Mouse (Mus musculus): ENCODE measurements around the gene Mcm10. TPM values are rescaled to one million over a fixed set of nuclear protein-coding genes. Genes with fewer than 3 reads are reported as not detected.

Mcm10 gene
- polyA plus RNA-seq, 1 experiment: not detected

DNA sequence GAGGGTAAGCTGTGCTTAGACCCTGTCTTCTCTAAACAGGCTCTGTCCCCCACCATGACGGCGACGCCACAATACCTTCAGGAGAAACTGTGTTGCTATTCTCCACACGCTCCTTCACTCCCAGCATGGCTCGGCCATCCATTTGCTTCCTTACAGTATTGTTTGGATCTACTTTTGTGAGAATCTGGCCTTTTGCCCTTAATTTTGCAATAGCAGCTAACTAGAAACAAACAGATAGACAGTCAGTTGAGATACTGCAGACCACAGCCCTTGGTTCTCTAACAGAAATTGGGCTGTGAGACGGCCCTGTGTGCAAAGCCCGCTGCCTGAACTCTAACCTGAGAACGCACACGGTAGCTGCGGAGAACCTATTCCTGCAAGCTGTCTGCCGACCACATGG is 16.9 kb downstream of the Mcm10 start:
- no peak overlapping the region for H3K4me3 ChIP-seq (ENCODE audit: insufficient read depth, low read depth, low read length)
- no peaks in the 10 kb centered on the region for H3K4me1 ChIP-seq (ENCODE audit: control insufficient read depth, insufficient read depth, low read length)
- H3K27ac ChIP-seq (ENCODE audit: insufficient read depth, low read depth, low read length): no peak overlapping the region
- 94% methylated on average over 11 of the region's 11 CpGs for WGBS
- TF ChIP-seq POLR2A (IDR thresholded peaks at IDR 0.05; ENCODE audit: insufficient read depth, low read depth, low read length): no peak
- TF ChIP-seq CTCF (IDR thresholded peaks at IDR 0.05; ENCODE audit: insufficient read depth, low read depth, low read length): no peak

DNA sequence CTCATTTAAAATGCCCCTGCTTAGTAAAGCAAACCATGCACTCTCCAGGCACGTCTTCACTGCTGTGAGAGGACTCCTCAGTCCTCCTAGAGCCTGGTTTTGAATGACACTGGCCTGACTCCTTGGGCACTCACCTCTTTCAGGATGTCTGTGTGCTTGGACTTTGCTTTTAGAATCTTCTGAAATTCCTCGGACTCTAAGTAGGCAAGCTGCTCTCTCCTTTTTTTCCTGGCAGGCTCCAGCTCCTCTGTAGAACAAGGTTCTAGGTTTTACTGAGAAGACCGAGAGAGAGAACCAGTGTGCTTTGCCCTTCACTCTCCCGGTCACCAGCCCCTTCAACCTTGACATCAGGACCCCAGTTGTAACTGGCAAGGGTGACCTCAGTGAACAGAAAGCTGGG is 18.2 kb downstream of the Mcm10 start:
- Histone ChIP-seq H3K4me1 (ENCODE audit: control insufficient read depth, insufficient read depth, low read length) (no peaks in the 10 kb centered on the region), H3K27ac (ENCODE audit: insufficient read depth, low read depth, low read length) (no peak overlapping the region), H3K4me3 (ENCODE audit: insufficient read depth, low read depth, low read length) (no peak overlapping the region)
- WGBS: 92% methylated on average over 4 of the region's 4 CpGs
- TF ChIP-seq CTCF (IDR thresholded peaks at IDR 0.05; ENCODE audit: insufficient read depth, low read depth, low read length) (no peak), POLR2A (IDR thresholded peaks at IDR 0.05; ENCODE audit: insufficient read depth, low read depth, low read length) (no peak)

DNA sequence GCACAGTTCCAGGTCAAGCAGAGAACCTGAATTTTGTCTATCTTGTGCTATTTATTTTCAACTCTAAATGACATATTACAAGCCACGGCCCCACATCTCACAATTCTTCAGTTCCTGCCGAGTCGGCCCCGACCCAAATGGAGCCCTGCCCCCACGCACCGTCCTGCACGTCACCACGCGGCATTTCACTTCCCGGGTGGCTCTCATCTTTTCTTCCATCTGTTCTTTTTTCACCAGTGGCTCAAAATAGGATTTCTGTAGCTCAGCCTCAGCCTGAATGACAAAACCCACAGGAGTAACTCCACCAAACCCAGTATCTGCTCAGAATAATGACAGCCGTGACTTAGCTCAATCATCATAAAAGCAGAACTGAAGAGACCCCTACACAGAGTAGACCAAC is 19.0 kb downstream of the Mcm10 start:
- H3K27ac ChIP-seq (ENCODE audit: insufficient read depth, low read depth, low read length): no peak overlapping the region

DNA sequence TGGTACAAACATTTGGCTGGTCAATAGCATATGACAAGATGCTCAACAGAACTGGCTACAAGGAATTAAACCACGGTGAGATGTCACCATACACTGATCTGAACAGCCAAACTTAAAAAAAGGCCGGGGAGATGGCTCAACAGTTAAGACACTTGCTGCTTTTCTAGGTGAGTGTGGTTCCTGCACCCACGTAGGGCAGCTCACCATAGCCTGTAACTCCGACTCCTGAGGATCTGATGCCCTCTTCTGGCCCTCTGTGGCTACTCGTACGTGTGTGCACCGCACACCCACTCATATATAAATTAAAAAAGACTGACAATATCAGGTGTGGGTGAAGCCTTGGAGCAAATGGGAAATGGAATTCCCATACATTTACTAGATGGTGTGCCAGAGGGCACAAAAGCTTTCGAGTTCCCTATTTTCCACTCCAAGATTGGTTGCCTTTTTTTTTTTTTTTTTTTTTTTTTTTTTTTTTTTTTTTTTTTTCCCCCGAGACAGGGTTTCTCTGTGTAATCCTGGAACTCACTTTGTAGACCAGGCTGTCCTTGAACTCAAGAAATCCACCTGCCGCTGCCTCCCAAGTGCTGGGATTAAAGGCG is 23.7 kb downstream of the Mcm10 start:
- no peak for TF ChIP-seq CTCF (IDR thresholded peaks at IDR 0.05; ENCODE audit: insufficient read depth, low read depth, low read length)
- TF ChIP-seq POLR2A (IDR thresholded peaks at IDR 0.05; ENCODE audit: insufficient read depth, low read depth, low read length): no peak
- Histone ChIP-seq H3K4me1 (ENCODE audit: control insufficient read depth, insufficient read depth, low read length) (no peaks in the 10 kb centered on the region), H3K4me3 (ENCODE audit: insufficient read depth, low read depth, low read length) (no peak overlapping the region), H3K27ac (ENCODE audit: insufficient read depth, low read depth, low read length) (no peak overlapping the region)
- 87% methylated on average over 11 of the region's 11 CpGs for WGBS

More for the DNA sequence above, 19.0 kb downstream of the Mcm10 start:
- TF ChIP-seq POLR2A (IDR thresholded peaks at IDR 0.05; ENCODE audit: insufficient read depth, low read depth, low read length) (no peak), CTCF (IDR thresholded peaks at IDR 0.05; ENCODE audit: insufficient read depth, low read depth, low read length) (no peak)
- Histone ChIP-seq H3K4me1 (ENCODE audit: control insufficient read depth, insufficient read depth, low read length) (no peaks in the 10 kb centered on the region), H3K4me3 (ENCODE audit: insufficient read depth, low read depth, low read length) (no peak overlapping the region)
- WGBS: 94% methylated on average over 11 of the region's 11 CpGs

DNA sequence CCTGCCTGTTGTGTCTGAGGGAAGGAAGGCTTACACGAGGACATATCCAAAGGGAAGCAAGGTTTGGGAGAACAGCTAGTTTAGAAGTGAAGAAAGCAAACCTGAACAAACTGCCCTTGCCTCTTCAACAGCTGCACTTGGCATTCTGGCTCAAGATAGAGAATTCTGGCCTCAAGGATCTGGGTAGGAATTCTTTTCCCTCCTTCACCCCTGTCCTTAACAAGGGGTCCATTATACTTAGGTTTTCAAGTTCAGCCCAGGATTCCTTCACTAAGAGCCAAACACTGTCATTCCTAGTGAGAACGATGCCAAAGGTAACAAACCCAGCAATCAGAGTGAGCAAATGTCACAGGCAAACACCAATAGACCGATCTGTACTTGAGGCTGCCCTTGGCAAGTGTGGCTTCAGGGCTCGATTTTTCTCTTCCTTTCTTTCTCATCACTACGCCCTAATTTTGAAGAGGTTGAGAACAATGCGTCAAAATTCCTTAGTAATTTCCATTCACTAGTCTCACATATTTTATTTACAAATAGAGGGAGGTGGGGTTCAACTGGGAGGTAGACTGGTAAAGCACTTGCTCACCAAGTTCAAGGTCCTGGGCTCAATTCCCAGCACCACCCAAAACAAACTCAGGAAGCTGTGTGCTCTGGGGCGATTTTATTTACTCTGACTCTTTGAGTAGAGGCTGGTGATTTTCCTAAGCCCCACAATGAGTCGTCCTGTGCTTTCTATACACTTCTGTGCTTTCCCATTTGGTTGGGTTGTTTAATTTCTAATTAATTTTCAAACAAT is 25.0 kb downstream of the Mcm10 start:
- TF ChIP-seq POLR2A (IDR thresholded peaks at IDR 0.05; ENCODE audit: insufficient read depth, low read depth, low read length): no peak
- no peak for TF ChIP-seq CTCF (IDR thresholded peaks at IDR 0.05; ENCODE audit: insufficient read depth, low read depth, low read length)

DNA sequence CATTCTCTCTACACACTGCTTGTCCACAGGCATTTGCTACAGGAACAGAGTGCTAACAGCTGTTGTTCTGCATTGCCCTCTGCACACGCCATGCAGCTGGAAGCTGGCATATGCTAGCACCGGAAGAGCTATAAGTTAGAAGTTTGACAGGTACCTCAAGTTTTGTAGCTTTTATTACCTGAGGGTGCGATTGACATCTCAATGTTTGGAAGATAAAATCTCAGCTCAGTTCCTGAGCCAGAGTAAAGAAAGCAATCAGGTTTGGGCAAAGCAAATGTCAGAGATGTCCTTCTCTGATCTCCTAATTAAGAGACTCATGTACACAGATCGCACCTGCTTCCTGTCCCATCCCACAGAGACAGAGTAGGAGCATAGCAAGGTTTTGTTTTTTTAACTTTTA is 25.8 kb downstream of the Mcm10 start:
- WGBS: 95% methylated on average over 4 of the region's 4 CpGs
- no peaks in the 10 kb centered on the region for H3K4me1 ChIP-seq (ENCODE audit: control insufficient read depth, insufficient read depth, low read length)
- H3K27ac ChIP-seq (ENCODE audit: insufficient read depth, low read depth, low read length): no peak overlapping the region
- TF ChIP-seq CTCF (IDR thresholded peaks at IDR 0.05; ENCODE audit: insufficient read depth, low read depth, low read length): no peak
- no peak for TF ChIP-seq POLR2A (IDR thresholded peaks at IDR 0.05; ENCODE audit: insufficient read depth, low read depth, low read length)
- no peak overlapping the region for H3K4me3 ChIP-seq (ENCODE audit: insufficient read depth, low read depth, low read length)

More for the DNA sequence above, 25.0 kb downstream of the Mcm10 start:
- no peaks in the 10 kb centered on the region for H3K4me1 ChIP-seq (ENCODE audit: control insufficient read depth, insufficient read depth, low read length)
- 66% methylated on average over 8 of the region's 8 CpGs for WGBS
- H3K27ac ChIP-seq (ENCODE audit: insufficient read depth, low read depth, low read length): no peak overlapping the region
- H3K4me3 ChIP-seq (ENCODE audit: insufficient read depth, low read depth, low read length): no peak overlapping the region

DNA sequence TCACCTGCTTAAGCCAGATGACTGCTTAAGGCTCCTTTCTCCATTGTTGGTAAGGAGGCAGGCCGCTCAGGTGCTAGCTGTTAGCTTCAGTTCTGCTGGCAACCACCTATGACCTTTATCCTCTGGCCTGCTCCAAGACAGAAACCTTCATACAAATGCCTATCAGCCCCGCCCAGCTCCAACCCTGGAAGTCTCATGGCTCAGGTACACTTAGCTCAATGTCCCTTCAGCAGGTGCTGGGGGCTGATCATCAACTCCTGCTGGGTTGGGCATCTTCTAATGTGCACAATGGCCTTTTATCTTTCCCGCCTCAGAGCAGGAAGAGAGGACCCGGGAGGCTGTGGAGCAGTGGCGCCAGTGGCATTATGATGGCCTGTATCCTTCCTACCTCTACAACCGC is 27.6 kb downstream of the Mcm10 start:
- TF ChIP-seq POLR2A (IDR thresholded peaks at IDR 0.05; ENCODE audit: insufficient read depth, low read depth, low read length): no peak
- TF ChIP-seq CTCF (IDR thresholded peaks at IDR 0.05; ENCODE audit: insufficient read depth, low read depth, low read length): no peak
- H3K4me1 ChIP-seq (ENCODE audit: control insufficient read depth, insufficient read depth, low read length): no peaks in the 10 kb centered on the region
- WGBS: 82% methylated on average over 6 of the region's 6 CpGs
- no peak overlapping the region for H3K4me3 ChIP-seq (ENCODE audit: insufficient read depth, low read depth, low read length)
- H3K27ac ChIP-seq (ENCODE audit: insufficient read depth, low read depth, low read length): no peak overlapping the region

DNA sequence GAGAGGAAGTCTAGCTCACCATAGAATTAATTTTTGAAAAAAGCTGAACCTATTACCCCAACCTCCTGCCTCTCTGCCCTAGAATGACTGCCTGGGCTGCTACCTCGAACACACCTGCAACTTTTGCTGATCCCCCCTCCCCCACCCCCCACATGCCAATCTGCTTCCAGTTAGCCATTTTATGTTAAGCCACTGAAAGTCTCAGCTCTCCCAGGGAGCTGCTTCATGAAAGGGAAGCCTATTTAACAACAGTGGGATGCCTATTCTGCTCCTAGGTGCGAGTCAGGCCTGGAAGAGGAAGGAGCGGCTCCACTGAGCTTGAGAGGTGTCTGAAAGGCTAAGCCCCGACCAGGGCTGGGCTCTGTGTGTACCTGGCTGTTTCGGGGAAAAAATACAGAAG is 28.6 kb downstream of the Mcm10 start:
- WGBS: 40% methylated on average over 5 of the region's 5 CpGs
- Histone ChIP-seq H3K4me1 (ENCODE audit: control insufficient read depth, insufficient read depth, low read length) (no peaks in the 10 kb centered on the region), H3K27ac (ENCODE audit: insufficient read depth, low read depth, low read length) (no peak overlapping the region), H3K4me3 (ENCODE audit: insufficient read depth, low read depth, low read length) (no peak overlapping the region)
- TF ChIP-seq POLR2A (IDR thresholded peaks at IDR 0.05; ENCODE audit: insufficient read depth, low read depth, low read length) (no peak), CTCF (IDR thresholded peaks at IDR 0.05; ENCODE audit: insufficient read depth, low read depth, low read length) (no peak)

DNA sequence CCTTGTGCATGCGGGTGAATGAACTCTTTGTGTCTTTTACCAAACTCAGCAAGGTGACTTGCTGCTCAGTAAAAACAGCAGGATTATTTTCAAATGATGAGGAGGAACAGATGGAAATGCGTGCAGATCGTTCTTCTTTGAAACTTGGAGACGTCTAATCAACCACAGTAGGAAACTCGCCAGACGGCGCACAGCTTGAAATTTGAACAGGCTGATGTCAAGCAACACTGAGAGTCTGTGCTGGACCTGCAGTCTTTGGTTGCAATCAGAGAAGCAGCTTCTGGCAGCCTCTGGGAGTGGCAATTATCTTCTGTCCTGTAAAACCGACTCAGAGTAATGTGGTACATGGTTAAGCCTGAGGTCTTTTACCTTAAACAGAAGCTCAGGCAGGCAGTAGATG is 34.5 kb downstream of the Mcm10 start:
- no peak for TF ChIP-seq CTCF (IDR thresholded peaks at IDR 0.05; ENCODE audit: insufficient read depth, low read depth, low read length)
- no peak for TF ChIP-seq POLR2A (IDR thresholded peaks at IDR 0.05; ENCODE audit: insufficient read depth, low read depth, low read length)
- Histone ChIP-seq H3K27ac (ENCODE audit: insufficient read depth, low read depth, low read length) (no peak overlapping the region), H3K4me1 (ENCODE audit: control insufficient read depth, insufficient read depth, low read length) (no peaks in the 10 kb centered on the region), H3K4me3 (ENCODE audit: insufficient read depth, low read depth, low read length) (no peak overlapping the region)
- 41% methylated on average over 8 of the region's 8 CpGs for WGBS
